Mouse (Mus musculus) G1E (cell line): ENCODE results near the gene Cdhr3. TPM values are rescaled to one million over a fixed set of nuclear protein-coding genes. Genes with fewer than 3 reads are reported as not detected.

Experiments
- ATAC-seq: 2 replicates; pipeline ENCODE4 v1.8.0; 2016; ENCODE audit warnings: mild to moderate bottlenecking; ENCODE audit not compliant: insufficient number of reproducible peaks, poor library complexity, low FRiP score, severe bottlenecking; ENCODE audit errors: extremely low read depth
- DNase-seq: peaks from one replicate; pipeline ENCODE4 v3.0.0; 2012; ENCODE audit warnings: low spot score
- H3K27me3 ChIP-seq: 2 replicates; pipeline ENCODE4 v1.6.1; 2012; ENCODE audit warnings: mild to moderate bottlenecking, low read length, inconsistent platforms; ENCODE audit not compliant: insufficient read depth
- H3K36me3 ChIP-seq: replicated peaks from 2 replicates; pipeline ENCODE3; 2012; ENCODE audit warnings: mild to moderate bottlenecking, inconsistent platforms
- H3K4me1 ChIP-seq: 2 replicates; pipeline ENCODE4 v1.6.1; 2012; ENCODE audit warnings: low read depth, low read length, inconsistent platforms, mixed read lengths; ENCODE audit not compliant: insufficient read depth
- H3K4me3 ChIP-seq: 2 replicates; pipeline ENCODE4 v1.5.1; 2012; ENCODE audit warnings: low read depth, mild to moderate bottlenecking, inconsistent platforms, low read length, moderate library complexity, mixed read lengths
- H3K9me3 ChIP-seq: replicated peaks from 2 replicates; pipeline ENCODE4 v1.6.1; 2012; ENCODE audit warnings: inconsistent platforms
- CTCF ChIP-seq: IDR thresholded peaks from 2 replicates; pipeline ENCODE4 v1.5.1; 2012; ENCODE audit warnings: low read depth, low read length, inconsistent platforms, mixed read lengths
- GATA1 ChIP-seq: IDR thresholded peaks from 2 replicates; pipeline ENCODE4 v1.6.1; 2012; ENCODE audit warnings: borderline replicate concordance, low read length, inconsistent platforms, mixed read lengths
- GATA2 ChIP-seq: IDR thresholded peaks from 2 replicates; pipeline ENCODE4 v1.6.1; 2012; ENCODE audit warnings: low read depth, low read length, inconsistent platforms, borderline replicate concordance
- POLR2AphosphoS5 ChIP-seq: IDR thresholded peaks from 2 replicates; pipeline ENCODE4 v1.6.1; 2012; ENCODE audit warnings: low read depth, low read length, inconsistent platforms; ENCODE audit not compliant: insufficient replicate concordance
- TAL1 ChIP-seq: conservative IDR thresholded peaks from 2 replicates; pipeline ENCODE4 v1.6.1; 2012; ENCODE audit warnings: low read depth, low read length, inconsistent platforms, mixed read lengths
- polyA plus RNA-seq: library from polyadenylated mRNA; stranded (reverse); fragments of >175 nt; gene quantifications from 2 replicates; pipeline ENCODE4 v1.2.3, GENCODE M21; 2012
- total RNA-seq, 2 experiments: library from RNA; stranded (forward) in 1 of 2; stranded (reverse) in 1 of 2; fragments of 200-1000 nt in 1 of 2; fragments of >200 nt in 1 of 2; fragmentation: Nextera tagmentation in 1 of 2; gene quantifications; 2 replicates each; pipeline ENCODE4 v1.2.3; 2014 to 2017

The Cdhr3 gene
- not detected in 2 replicates for total RNA-seq (2014; fragmentation: Nextera tagmentation)
- 0.22 and 0.23 TPM in 2 replicates for total RNA-seq (2017)
- not detected in 2 replicates for polyA plus RNA-seq

- DNase-seq, result no peak
- H3K4me3 ChIP-seq, result no peak within 1 kb of the TSS
- TF ChIP-seq TAL1, result no peak
- TF ChIP-seq GATA2, result no peak
- TF ChIP-seq POLR2AphosphoS5, result no peak
- no peak for TF ChIP-seq GATA1
- no peak for TF ChIP-seq CTCF
- H3K9me3 ChIP-seq, result no peaks in the 10 kb centered on the region
- no peaks in the 10 kb centered on the region for H3K4me1 ChIP-seq
- H3K27me3 ChIP-seq, result peaks cover 30% of the 10 kb centered on the region
- no peaks in the 10 kb centered on the region for H3K36me3 ChIP-seq
- ATAC-seq, result no peak
Measured at GRCm38 (mm10) chr12:33092775-33093174, at the start of gene Cdhr3. Cdhr3 (minus strand) TSS chr12:33092875.

- no peak for DNase-seq
- Histone ChIP-seq H3K36me3 (no peaks in the 10 kb centered on the region), H3K4me1 (peaks cover 2% of the 10 kb centered on the region; the same call in 1 of the 2 replicates), H3K4me3 (no peak overlapping the region), H3K27me3 (peaks cover 60% of the 10 kb centered on the region), H3K9me3 (no peaks in the 10 kb centered on the region)
- no peak for ATAC-seq
- TF ChIP-seq GATA1, result no peak
Measured at GRCm38 (mm10) chr12:33139083-33139482, 46.4 kb upstream of the Cdhr3 start.

GRCm38 (mm10) chr12:33137857-33138256 is 45.2 kb upstream of the Cdhr3 start:
- TF ChIP-seq CTCF (no peak), GATA2 (no peak), GATA1 (no peak), TAL1 (no peak), POLR2AphosphoS5 (no peak)
- H3K4me1 ChIP-seq, result peaks cover 2% of the 10 kb centered on the region; the same call in 1 of the 2 replicates
- ATAC-seq (no peak), DNase-seq (no peak)
- no peak overlapping the region for H3K4me3 ChIP-seq
- H3K27me3 ChIP-seq, result peaks cover 56% of the 10 kb centered on the region
- no peaks in the 10 kb centered on the region for H3K36me3 ChIP-seq
- no peaks in the 10 kb centered on the region for H3K9me3 ChIP-seq

- H3K27me3 ChIP-seq, result peaks cover 66% of the 10 kb centered on the region
- H3K9me3 ChIP-seq, result no peaks in the 10 kb centered on the region
- no peak for DNase-seq
- H3K4me3 ChIP-seq, result no peak overlapping the region
- no peak for ATAC-seq
- H3K36me3 ChIP-seq, result no peaks in the 10 kb centered on the region
- TF ChIP-seq CTCF, result no peak
- TF ChIP-seq TAL1, result no peak
- no peak for TF ChIP-seq POLR2AphosphoS5
- no peak for TF ChIP-seq GATA1
- peaks cover 4% of the 10 kb centered on the region; the same call in 1 of the 2 replicates for H3K4me1 ChIP-seq
Measured at GRCm38 (mm10) chr12:33131796-33132195, 39.1 kb upstream of the Cdhr3 start.

- no peak overlapping the region for H3K4me3 ChIP-seq
- peaks cover 8% of the 10 kb centered on the region; the same call in 1 of the 2 replicates for H3K4me1 ChIP-seq
- H3K9me3 ChIP-seq, result no peaks in the 10 kb centered on the region
- no peak for TF ChIP-seq POLR2AphosphoS5
- TF ChIP-seq CTCF, result no peak
- no peak for TF ChIP-seq GATA1
- TF ChIP-seq TAL1, result no peak
- TF ChIP-seq GATA2, result no peak
- no peak for ATAC-seq
- no peak for DNase-seq
- peaks cover 71% of the 10 kb centered on the region for H3K27me3 ChIP-seq
- H3K36me3 ChIP-seq, result no peaks in the 10 kb centered on the region
Measured at GRCm38 (mm10) chr12:33130401-33130800, 37.7 kb upstream of the Cdhr3 start.

- ATAC-seq (peak; percentile 37), DNase-seq (no peak)
- H3K36me3 ChIP-seq, result no peaks in the 10 kb centered on the region
- TF ChIP-seq TAL1, result no peak
- TF ChIP-seq GATA2, result no peak
- no peak for TF ChIP-seq GATA1
- TF ChIP-seq POLR2AphosphoS5, result no peak
- no peak for TF ChIP-seq CTCF
- H3K4me3 ChIP-seq, result no peak overlapping the region
- peaks cover 8% of the 10 kb centered on the region; the same call in 1 of the 2 replicates for H3K4me1 ChIP-seq
- H3K9me3 ChIP-seq, result no peaks in the 10 kb centered on the region
- H3K27me3 ChIP-seq, result peaks cover 67% of the 10 kb centered on the region
Measured at GRCm38 (mm10) chr12:33129410-33129809, 36.7 kb upstream of the Cdhr3 start.

GRCm38 (mm10) chr12:33128702-33129101 is 36.0 kb upstream of the Cdhr3 start:
- no peaks in the 10 kb centered on the region for H3K9me3 ChIP-seq
- ATAC-seq (no peak), DNase-seq (no peak)
- peaks cover 8% of the 10 kb centered on the region; the same call in 1 of the 2 replicates for H3K4me1 ChIP-seq
- H3K4me3 ChIP-seq, result no peak overlapping the region
- peaks cover 71% of the 10 kb centered on the region for H3K27me3 ChIP-seq
- H3K36me3 ChIP-seq, result no peaks in the 10 kb centered on the region
- TF ChIP-seq CTCF (no peak), GATA2 (no peak), GATA1 (no peak), POLR2AphosphoS5 (no peak), TAL1 (no peak)
